Mouse (Mus musculus) C2C12 (cell line): ENCODE measurements around the gene Gckr. TPM values are rescaled to one million over a fixed set of nuclear protein-coding genes. Genes with fewer than 3 reads are reported as not detected.
"Not testable (repeated sequence)": the region's sequence is repeated elsewhere in the genome, so short reads cannot be mapped to it uniquely, and the experiment has no call there.

ENCODE experiments used
- H3K27me3 ChIP-seq: one replicate; pipeline ENCODE4 v1.6.1; 2011; ENCODE audit not compliant: control insufficient read depth, insufficient read depth, insufficient read length
- H3K36me3 ChIP-seq: one replicate; pipeline ENCODE4 v1.6.1; 2011; ENCODE audit not compliant: control insufficient read depth, insufficient read depth
- H3K4me3 ChIP-seq: one replicate; pipeline ENCODE4 v1.5.1; 2011; ENCODE audit warnings: mild to moderate bottlenecking, control low read depth; ENCODE audit not compliant: poor library complexity, insufficient read depth, severe bottlenecking
- H3K79me2 ChIP-seq: one replicate; pipeline ENCODE4 v1.6.1; 2011; ENCODE audit not compliant: control insufficient read depth, insufficient read depth
- H3K79me3 ChIP-seq: one replicate; pipeline ENCODE4 v1.6.1; 2011; ENCODE audit warnings: low read depth, control low read depth
- H3ac ChIP-seq: one replicate; pipeline ENCODE3; 2011; ENCODE audit warnings: low read depth; ENCODE audit not compliant: control insufficient read depth, insufficient read length
- CEBPB ChIP-seq: IDR thresholded peaks from one replicate; pipeline ENCODE4 v1.6.1; 2011; ENCODE audit warnings: low read depth, mild to moderate bottlenecking, control low read depth, moderate library complexity
- CTCF ChIP-seq: IDR thresholded peaks from one replicate; pipeline ENCODE4 v1.5.1; 2011; ENCODE audit not compliant: control insufficient read depth, insufficient read depth, insufficient read length
- FOSL1 ChIP-seq: IDR thresholded peaks from one replicate; pipeline ENCODE4 v1.8.0; 2011; ENCODE audit warnings: mild to moderate bottlenecking, low read length; ENCODE audit not compliant: poor library complexity, insufficient read depth, severe bottlenecking
- MAX ChIP-seq: IDR thresholded peaks from one replicate; pipeline ENCODE4 v1.6.1; 2011; ENCODE audit warnings: mild to moderate bottlenecking, control low read depth
- MYOD1 ChIP-seq: IDR thresholded peaks from one replicate; pipeline ENCODE4 v1.6.1; 2011; ENCODE audit warnings: low read depth; ENCODE audit not compliant: control insufficient read depth, insufficient read length
- MYOG ChIP-seq: IDR thresholded peaks from one replicate; pipeline ENCODE4 v1.6.1; 2011; ENCODE audit not compliant: control insufficient read depth, insufficient read length; ENCODE audit errors: extremely low read depth
- USF1 ChIP-seq: IDR thresholded peaks from one replicate; pipeline ENCODE4 v1.6.1; 2011; ENCODE audit warnings: low read depth, mild to moderate bottlenecking, control low read depth, moderate library complexity
- polyA plus RNA-seq: library from polyadenylated mRNA; unstranded; fragments of >200 nt; fragmentation: generic; extraction: Trizol; gene quantifications from one replicate; pipeline ENCODE4 v1.2.1, GENCODE M21; 2012; ENCODE audit warnings: missing spikeins

The Gckr gene
- polyA plus RNA-seq, 1 experiment, result not detected

GRCm38 (mm10) chr5:31322776-31323175, 25.5 kb downstream of the Gckr start:
- TF ChIP-seq MYOD1 (no peak), USF1 (no peak), FOSL1 (no peak), MAX (no peak), MYOG (no peak), CEBPB (no peak), CTCF (no peak)

GRCm38 (mm10) chr5:31324085-31324484, 26.8 kb downstream of the Gckr start:
- TF ChIP-seq CTCF, result no peak
- TF ChIP-seq MYOD1, result no peak
- no peak for TF ChIP-seq MAX
- TF ChIP-seq CEBPB, result no peak
- no peak for TF ChIP-seq MYOG
- TF ChIP-seq USF1, result no peak
- TF ChIP-seq FOSL1, result no peak
- H3K27me3 ChIP-seq, result peaks cover 4% of the 10 kb centered on the region
- H3K36me3 ChIP-seq, result no peaks in the 10 kb centered on the region
- no peaks in the 10 kb centered on the region for H3K79me3 ChIP-seq
- no peak overlapping the region for H3K4me3 ChIP-seq
- H3K79me2 ChIP-seq, result no peaks in the 10 kb centered on the region
- no peak overlapping the region for H3ac ChIP-seq

More at GRCm38 (mm10) chr5:31322776-31323175, 25.5 kb downstream of the Gckr start:
- H3K27me3 ChIP-seq, result no peaks in the 10 kb centered on the region
- no peaks in the 10 kb centered on the region for H3K36me3 ChIP-seq
- no peak overlapping the region for H3K4me3 ChIP-seq
- no peaks in the 10 kb centered on the region for H3K79me3 ChIP-seq
- no peak overlapping the region for H3ac ChIP-seq
- H3K79me2 ChIP-seq, result no peaks in the 10 kb centered on the region

- H3K79me3 ChIP-seq, result no peaks in the 10 kb centered on the region
- TF ChIP-seq FOSL1, result no peak
- no peak for TF ChIP-seq MAX
- TF ChIP-seq MYOG, result no peak
- no peak for TF ChIP-seq CTCF
- TF ChIP-seq MYOD1, result no peak
- no peak for TF ChIP-seq CEBPB
- TF ChIP-seq USF1, result no peak
- H3K27me3 ChIP-seq, result peaks cover 4% of the 10 kb centered on the region
- H3K36me3 ChIP-seq, result no peaks in the 10 kb centered on the region
- no peaks in the 10 kb centered on the region for H3K79me2 ChIP-seq
- no peak overlapping the region for H3ac ChIP-seq
- H3K4me3 ChIP-seq, result no peak overlapping the region
Measured at GRCm38 (mm10) chr5:31326850-31327249, 29.6 kb downstream of the Gckr start.

- Histone ChIP-seq H3K36me3 (no peaks in the 10 kb centered on the region), H3K4me3 (no peak overlapping the region), H3K79me3 (no peaks in the 10 kb centered on the region), H3K27me3 (peaks cover 4% of the 10 kb centered on the region), H3ac (no peak overlapping the region), H3K79me2 (no peaks in the 10 kb centered on the region)
- TF ChIP-seq MYOD1, result no peak
- no peak for TF ChIP-seq CTCF
- TF ChIP-seq MYOG, result no peak
- no peak for TF ChIP-seq CEBPB
- no peak for TF ChIP-seq FOSL1
- no peak for TF ChIP-seq USF1
- no peak for TF ChIP-seq MAX
Measured at GRCm38 (mm10) chr5:31328255-31328654, 31.0 kb downstream of the Gckr start.

- H3K79me3 ChIP-seq, H3K79me2 ChIP-seq, H3K4me3 ChIP-seq, H3K36me3 ChIP-seq, H3ac ChIP-seq, H3K27me3 ChIP-seq: not testable (repeated sequence)
Measured at GRCm38 (mm10) chr5:31357586-31357985, 60.3 kb downstream of the Gckr start.

- H3K4me3 ChIP-seq, result no peak overlapping the region
- H3K36me3 ChIP-seq, result no peaks in the 10 kb centered on the region
- H3K27me3 ChIP-seq, result no peaks in the 10 kb centered on the region
- H3K79me2 ChIP-seq, result no peaks in the 10 kb centered on the region
- no peak for TF ChIP-seq CEBPB
- TF ChIP-seq MYOD1, result no peak
- no peak for TF ChIP-seq MYOG
- no peak for TF ChIP-seq USF1
- no peak for TF ChIP-seq FOSL1
- TF ChIP-seq MAX, result no peak
- TF ChIP-seq CTCF, result no peak
- no peak overlapping the region for H3ac ChIP-seq
- H3K79me3 ChIP-seq, result no peaks in the 10 kb centered on the region
Measured at GRCm38 (mm10) chr5:31360955-31361354, 63.7 kb downstream of the Gckr start.

Other genes starting within 250 kb of the Gckr start
- gene Atraid, start 249.1 kb upstream of the Gckr start, polyA plus RNA-seq, result 70.7 TPM
- 11.6 TPM for gene Slc5a6, start 248.5 kb upstream of the Gckr start, polyA plus RNA-seq
- gene Cad, start 242.7 kb upstream of the Gckr start, polyA plus RNA-seq, result 64.9 TPM
- not detected for gene Dnajc5g, start 191.2 kb upstream of the Gckr start, polyA plus RNA-seq
- 0.71 TPM for gene Slc30a3, start 189.2 kb upstream of the Gckr start, polyA plus RNA-seq
- gene Trim54, start 180.7 kb upstream of the Gckr start, polyA plus RNA-seq, result 6.5 TPM
- gene Ucn, start 158.6 kb upstream of the Gckr start, polyA plus RNA-seq, result not detected
- gene Mpv17, start 143.2 kb upstream of the Gckr start, polyA plus RNA-seq, result 35.6 TPM
- 2.9 TPM for gene Gm29609, start 117.5 kb upstream of the Gckr start, polyA plus RNA-seq
- 36.9 TPM for gene Gtf3c2, start 117.3 kb upstream of the Gckr start, polyA plus RNA-seq
- gene Snx17, start 104.2 kb upstream of the Gckr start, polyA plus RNA-seq, result 115 TPM
- gene Eif2b4, start 104.0 kb upstream of the Gckr start, polyA plus RNA-seq, result 46.8 TPM
- 20.9 TPM for gene Zfp513, start 95.1 kb upstream of the Gckr start, polyA plus RNA-seq
- 159 TPM for gene Ppm1g, start 76.8 kb upstream of the Gckr start, polyA plus RNA-seq
- 59.1 TPM for gene Nrbp1, start 56.6 kb upstream of the Gckr start, polyA plus RNA-seq
- 0.09 TPM for gene Gm9970, start 56.2 kb upstream of the Gckr start, polyA plus RNA-seq
- gene Krtcap3, start 45.8 kb upstream of the Gckr start, polyA plus RNA-seq, result 0.88 TPM
- gene Ift172, start 6.3 kb upstream of the Gckr start, polyA plus RNA-seq, result 10.7 TPM
- 17.7 TPM for gene Fndc4, start 1.4 kb upstream of the Gckr start, polyA plus RNA-seq
- gene Zfp512, start 155.0 kb downstream of the Gckr start, polyA plus RNA-seq, result 11.6 TPM
- 0.02 TPM for gene 4930548H24Rik, start 188.3 kb downstream of the Gckr start, polyA plus RNA-seq
- gene Gpn1, start 197.3 kb downstream of the Gckr start, polyA plus RNA-seq, result 20.0 TPM
- 17.0 TPM for gene Slc4a1ap, start 229.6 kb downstream of the Gckr start, polyA plus RNA-seq
- gene Supt7l, start 230.4 kb downstream of the Gckr start, polyA plus RNA-seq, result 9.5 TPM